Mouse (Mus musculus) spleen, adult 2 months (tissue): ENCODE measurements at regions not wholly inside any gene's neighbourhood (a gene's known extent, or its start where the extent isn't known, plus 50 kb on each side); places are given as distances from the start of the nearest gene placed in this dataset.

Experiments
- CTCF ChIP-seq: fragments of 200-500 bp; IDR thresholded peaks from 2 replicates; pipeline ENCODE4 v1.5.1; 2011; ENCODE audit warnings: mild to moderate bottlenecking, inconsistent platforms; ENCODE audit not compliant: insufficient read depth, insufficient read length, insufficient replicate concordance; ENCODE audit errors: extremely low read depth
- POLR2A ChIP-seq: fragments of 200-500 bp; IDR thresholded peaks from 2 replicates; pipeline ENCODE4 v1.6.1; 2011; ENCODE audit warnings: low read depth, low read length, inconsistent platforms

GRCm38 (mm10) chr17:9723484-9723883 is 54.0 kb upstream of the Pabpc6 start:
- no peak for TF ChIP-seq POLR2A
- no peak for TF ChIP-seq CTCF
